In genomic region chr16:14295291-14295690, GRCm38 (mm10) we compare ENCODE assay signal across 22 mouse cellular contexts. TPM values are rescaled to one million over a fixed set of nuclear protein-coding genes. Genes with fewer than 3 reads are reported as not detected.
DNase-seq lines count a peak whose midpoint lies in the region; ATAC-seq and TF ChIP-seq lines count a peak whose summit lies in the region.
"Had no signal": no experiment of that assay in that cellular context is flagged by ENCODE, and none has a peak within 500 bp of the region (broad histone marks: within the 10 kb centered on the region; RNA-seq: fewer than 3 reads in every experiment).

No protein-coding gene starts in this region.

- WGBS in lung, embryonic 15.5 days = 76% methylated on average over 2 of the region's 2 CpGs
- 72% methylated on average over 2 of the region's 2 CpGs for WGBS in lung, postnatal 0 days
- 87% methylated on average over 2 of the region's 2 CpGs for WGBS in forebrain, embryonic 12.5 days

- no peak for TF ChIP-seq CTCF in lung, postnatal 0 days (IDR thresholded peaks at IDR 0.05)

- ATAC-seq in lung, embryonic 15.5 days (ENCODE audit: borderline replicate concordance, extremely low read depth, low FRiP score, low TSS enrichment) = no peak
- ATAC-seq in lung, postnatal 0 days = no peak
- ATAC-seq in forebrain, embryonic 12.5 days (ENCODE audit: low FRiP score) = no peak
- ATAC-seq: forebrain, embryonic 13.5 days; forebrain, embryonic 15.5 days; forebrain, postnatal 0 days had no signal

- no peak overlapping the region for H3K4me3 ChIP-seq in lung, embryonic 15.5 days
- H3K4me3 ChIP-seq in lung, postnatal 0 days (ENCODE audit: low read depth, low read length) = no peak overlapping the region
- H3K4me3 ChIP-seq in forebrain, embryonic 12.5 days (replicated peaks) = no peak overlapping the region
- H3K4me3 ChIP-seq: embryonic facial prominence, embryonic 13.5 days; embryonic facial prominence, embryonic 15.5 days; erythroblast, embryonic 14.5 days; forebrain, embryonic 10.5 days; forebrain, embryonic 13.5 days; forebrain, embryonic 15.5 days had no signal

- no peak for TF ChIP-seq EP300 in lung, postnatal 0 days (IDR thresholded peaks at IDR 0.05)

- H3K27me3 ChIP-seq in lung, embryonic 15.5 days = no peaks in the 10 kb centered on the region
- H3K27me3 ChIP-seq in lung, postnatal 0 days (replicated peaks; ENCODE audit: insufficient read depth, low read length) = no peaks in the 10 kb centered on the region
- peaks cover 26% of the 10 kb centered on the region for H3K27me3 ChIP-seq in forebrain, embryonic 12.5 days
- H3K27me3 ChIP-seq: embryonic facial prominence, embryonic 15.5 days; forebrain, embryonic 15.5 days had no signal

- H3K4me1 ChIP-seq in lung, embryonic 15.5 days = peaks cover 37% of the 10 kb centered on the region
- H3K4me1 ChIP-seq in lung, postnatal 0 days (ENCODE audit: insufficient read depth, low read depth, low read length) = peaks cover 10% of the 10 kb centered on the region
- H3K4me1 ChIP-seq in forebrain, embryonic 12.5 days = peaks cover 7% of the 10 kb centered on the region

- H3K36me3 ChIP-seq in lung, embryonic 15.5 days = peaks cover 22% of the 10 kb centered on the region
- H3K36me3 ChIP-seq in lung, postnatal 0 days (ENCODE audit: insufficient read depth, low read length) = 0 out of 2 replicates have a peak, but pooled peaks cover 3% of the 10 kb centered on the region
- H3K36me3 ChIP-seq in forebrain, embryonic 12.5 days (replicated peaks) = peaks cover 25% of the 10 kb centered on the region

- H3K9me3 ChIP-seq in lung, embryonic 15.5 days = no peaks in the 10 kb centered on the region
- no peaks in the 10 kb centered on the region for H3K9me3 ChIP-seq in lung, postnatal 0 days (ENCODE audit: low read length)
- no peaks in the 10 kb centered on the region for H3K9me3 ChIP-seq in forebrain, embryonic 12.5 days
- H3K9me3 ChIP-seq: embryonic facial prominence, embryonic 13.5 days; embryonic facial prominence, embryonic 15.5 days; forebrain, embryonic 10.5 days; forebrain, embryonic 13.5 days; forebrain, embryonic 15.5 days had no signal

- H3K27ac ChIP-seq in lung, embryonic 15.5 days = peak overlapping the region; percentile 86; the same call in 1 of the 2 replicates
- H3K27ac ChIP-seq in lung, postnatal 0 days (ENCODE audit: low read length) = no peak overlapping the region
- no peak overlapping the region for H3K27ac ChIP-seq in forebrain, embryonic 12.5 days
- H3K27ac ChIP-seq: embryonic facial prominence, embryonic 15.5 days; forebrain, embryonic 10.5 days; forebrain, embryonic 13.5 days; forebrain, embryonic 15.5 days had no signal

- H3K4me2 ChIP-seq in lung, embryonic 15.5 days = no peak overlapping the region
- H3K4me2 ChIP-seq in lung, postnatal 0 days (replicated peaks; ENCODE audit: low read depth, low read length) = no peak overlapping the region
- H3K4me2 ChIP-seq in forebrain, embryonic 12.5 days = no peak overlapping the region
- H3K4me2 ChIP-seq: embryonic facial prominence, embryonic 13.5 days; embryonic facial prominence, embryonic 15.5 days; forebrain, embryonic 13.5 days; forebrain, embryonic 15.5 days had no signal

- no peak for DNase-seq in lung, postnatal 0 days (ENCODE audit: low spot score)
- peak; percentile 27 for DNase-seq in 3T3-L1 (ENCODE audit: low read depth, low spot score)
- peak; percentile 75 for DNase-seq in 416B (ENCODE audit: low read depth)
- DNase-seq: adrenal gland, adult 2 months; adrenal gland, postnatal 10 days; adrenal gland, postnatal 25 days; cerebellum, adult 11 months; cerebellum, adult 18-20 months; cerebellum, adult 8-10 months; cerebellum, adult 9-11 months; cerebellum, postnatal 14 days; cerebellum, postnatal 36 days; embryo, embryonic 11 days; forebrain, postnatal 0 days had no signal

- H3K9ac ChIP-seq in lung, embryonic 15.5 days = no peak overlapping the region
- no peak overlapping the region for H3K9ac ChIP-seq in lung, postnatal 0 days (replicated peaks; ENCODE audit: low read depth)
- no peak overlapping the region for H3K9ac ChIP-seq in forebrain, embryonic 12.5 days
- H3K9ac ChIP-seq: embryonic facial prominence, embryonic 13.5 days; embryonic facial prominence, embryonic 15.5 days; forebrain, embryonic 13.5 days; forebrain, embryonic 15.5 days; forebrain, postnatal 0 days had no signal

RNA-seq across cellular contexts. Expression of gene Myh11, which starts 4.1 kb away (rescaled TPM):
- 63.0 and 66.7 TPM in 2 replicates for polyA plus RNA-seq in lung, embryonic 15.5 days (2015; fragmentation: Nextera tagmentation; extraction: Ambion mirVana)
- 15.1 and 20.7 TPM in 2 replicates for polyA plus RNA-seq in lung, postnatal 0 days (2015; fragmentation: Nextera tagmentation; extraction: Ambion mirVana)
- polyA plus RNA-seq in forebrain, embryonic 12.5 days (2016; fragmentation: Nextera tagmentation; extraction: Ambion mirVana) = 0.15 and 0.43 TPM in 2 replicates

RNA-seq across cellular contexts. Expression of gene Fopnl, which starts 21.9 kb away (rescaled TPM):
- 154 and 164 TPM in 2 replicates for polyA plus RNA-seq in lung, embryonic 15.5 days (2015; fragmentation: Nextera tagmentation; extraction: Ambion mirVana)
- 89.2 and 91.4 TPM in 2 replicates for polyA plus RNA-seq in lung, postnatal 0 days (2015; fragmentation: Nextera tagmentation; extraction: Ambion mirVana)
- polyA plus RNA-seq in forebrain, embryonic 12.5 days (2016; fragmentation: Nextera tagmentation; extraction: Ambion mirVana) = 176 and 177 TPM in 2 replicates

Comparison
In these comparisons a context has a peak if more than half of its experiments do, and no peak if none do; other contexts are left out.
1. RNA of gene Myh11, which starts 4.1 kb away (polyA plus RNA-seq): 63.0 to 66.7 TPM in lung, embryonic 15.5 days and 15.1 to 20.7 TPM in lung, postnatal 0 days; 0.15 to 0.43 TPM in forebrain, embryonic 12.5 days; every median in the first group is over 10 times any median in the second.